Mouse (Mus musculus) adrenal gland, adult 2 months (tissue): Measurements from ENCODE around the gene Olfr398. TPM values are rescaled to one million over a fixed set of nuclear protein-coding genes. Genes with fewer than 3 reads are reported as not detected.

ENCODE experiments used
- DNase-seq: peaks from one replicate; pipeline ENCODE4 v3.0.0; 2021
- long read RNA-seq: library from polyadenylated mRNA; stranded (forward); transcript quantifications from one replicate; pipeline ENCODE4 v2.0.0, GENCODE M21; 2021
- polyA plus RNA-seq: library from polyadenylated mRNA; depleted of rRNA; stranded (reverse); fragments of >200 nt; gene quantifications from 2 replicates; pipeline ENCODE4 v1.2.3, GENCODE M21; 2012; rRNA removed
- total RNA-seq, 2 experiments: library from RNA; stranded (reverse); gene quantifications; 2 replicates each; pipeline ENCODE4 v1.2.3; 2021

Gene Olfr398
- not detected for total RNA-seq
- not detected in 2 replicates for polyA plus RNA-seq
- long read RNA-seq: 0 reads

DNA sequence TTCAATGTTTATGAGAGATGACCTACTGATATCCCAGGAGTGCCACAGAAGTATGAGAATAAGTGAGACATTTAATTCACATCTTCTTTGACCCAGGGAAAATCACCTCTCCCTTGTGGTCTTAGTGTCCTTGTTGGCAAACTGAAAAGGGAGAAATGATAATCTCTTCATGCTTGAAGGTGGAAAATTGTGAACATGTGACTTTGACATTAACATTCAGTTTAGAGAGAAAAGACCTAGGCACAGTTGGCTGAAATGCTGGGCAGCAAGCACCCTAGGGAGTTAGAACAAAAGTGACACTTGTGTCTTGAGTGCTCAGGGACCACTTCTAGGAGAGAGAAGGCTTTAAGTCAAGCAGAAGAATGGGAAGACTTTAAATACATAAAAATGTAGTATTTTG is at the start of gene Olfr398:
TSS of gene Olfr398 (minus strand) at position 101 of the 400 bp plus-strand sequence.
- no peak for DNase-seq

DNA sequence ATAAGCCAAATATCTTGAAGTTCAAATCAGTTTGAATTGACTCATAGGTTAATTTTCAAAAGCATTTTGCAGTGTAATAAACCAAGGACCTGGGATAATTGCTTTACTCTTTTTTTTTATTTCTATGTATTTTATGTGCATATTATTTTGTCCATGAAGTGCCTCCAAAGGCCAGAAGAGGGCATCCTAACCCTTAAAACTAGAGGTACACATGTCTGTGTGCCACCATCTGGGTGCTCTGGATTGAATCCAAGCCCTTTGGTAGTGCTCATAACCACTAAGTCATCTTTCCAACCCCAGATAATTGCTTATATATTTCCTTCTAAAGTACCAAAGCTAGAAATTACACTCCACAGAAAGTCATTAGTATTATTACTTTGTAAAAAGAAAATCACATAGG is 2.9 kb upstream of the Olfr398 start:
- no peak for DNase-seq

GRCm38 (mm10) chr11:73960517-73960916 is 29.7 kb downstream of the Olfr398 start, which contains the start of gene Olfr397:
TSS of gene Olfr397 (plus strand) at chr11:73960817.
- no peak for DNase-seq

GRCm38 (mm10) chr11:73936377-73936776 is 53.8 kb downstream of the Olfr398 start, which contains the start of gene Olfr23:
TSS of gene Olfr23 (plus strand) at chr11:73936677.
- DNase-seq: no peak

Other genes starting within 250 kb of the Olfr398 start
- gene Olfr389, start 209.7 kb downstream of the Olfr398 start, total RNA-seq: not detected
- gene Olfr389, start 209.7 kb downstream of the Olfr398 start, polyA plus RNA-seq: not detected in 2 replicates
- gene Olfr390, start 207.4 kb downstream of the Olfr398 start, total RNA-seq: not detected
- gene Olfr390, start 207.4 kb downstream of the Olfr398 start, polyA plus RNA-seq: not detected in 2 replicates
- gene Olfr391-ps, start 187.4 kb downstream of the Olfr398 start, total RNA-seq: not detected
- gene Olfr391-ps, start 187.4 kb downstream of the Olfr398 start, polyA plus RNA-seq: not detected in 2 replicates
- not detected for gene Olfr392, start 173.4 kb downstream of the Olfr398 start, total RNA-seq
- gene Olfr392, start 173.4 kb downstream of the Olfr398 start, polyA plus RNA-seq: not detected in 2 replicates
- gene Olfr393, start 139.0 kb downstream of the Olfr398 start, total RNA-seq: not detected
- not detected in 2 replicates for gene Olfr393, start 139.0 kb downstream of the Olfr398 start, polyA plus RNA-seq
- not detected for gene Olfr394, start 99.6 kb downstream of the Olfr398 start, total RNA-seq
- not detected in 2 replicates for gene Olfr394, start 99.6 kb downstream of the Olfr398 start, polyA plus RNA-seq
- not detected for gene Olfr395, start 81.1 kb downstream of the Olfr398 start, total RNA-seq
- not detected in 2 replicates for gene Olfr395, start 81.1 kb downstream of the Olfr398 start, polyA plus RNA-seq
- not detected for gene Olfr23, start 53.7 kb downstream of the Olfr398 start, total RNA-seq
- gene Olfr23, start 53.7 kb downstream of the Olfr398 start, polyA plus RNA-seq: not detected in 2 replicates
- gene Olfr397, start 29.6 kb downstream of the Olfr398 start, total RNA-seq: not detected
- not detected in 2 replicates for gene Olfr397, start 29.6 kb downstream of the Olfr398 start, polyA plus RNA-seq
- gene Olfr139, start 66.1 kb upstream of the Olfr398 start, total RNA-seq: not detected
- not detected in 2 replicates for gene Olfr139, start 66.1 kb upstream of the Olfr398 start, polyA plus RNA-seq
- not detected for gene Olfr399, start 66.2 kb upstream of the Olfr398 start, total RNA-seq
- gene Olfr399, start 66.2 kb upstream of the Olfr398 start, polyA plus RNA-seq: not detected in 2 replicates
- gene Zfp616, start 79.5 kb upstream of the Olfr398 start, total RNA-seq: not detected
- not detected in 2 replicates for gene Zfp616, start 79.5 kb upstream of the Olfr398 start, polyA plus RNA-seq
- gene Olfr401, start 123.3 kb upstream of the Olfr398 start, total RNA-seq: not detected
- not detected in 2 replicates for gene Olfr401, start 123.3 kb upstream of the Olfr398 start, polyA plus RNA-seq
- gene Olfr402, start 163.1 kb upstream of the Olfr398 start, total RNA-seq: not detected
- not detected in 2 replicates for gene Olfr402, start 163.1 kb upstream of the Olfr398 start, polyA plus RNA-seq
- gene Olfr403, start 195.8 kb upstream of the Olfr398 start, total RNA-seq: not detected
- not detected in 2 replicates for gene Olfr403, start 195.8 kb upstream of the Olfr398 start, polyA plus RNA-seq
- gene Olfr43, start 221.0 kb upstream of the Olfr398 start, total RNA-seq: not detected
- not detected in 2 replicates for gene Olfr43, start 221.0 kb upstream of the Olfr398 start, polyA plus RNA-seq